ENCODE assay signal across 26 mouse cellular contexts in genomic region chr17:63935408-63935807, GRCm38 (mm10).
DNase-seq lines count a peak whose midpoint lies in the region; ATAC-seq and TF ChIP-seq lines count a peak whose summit lies in the region.
"Had no signal": no experiment of that assay in that cellular context is flagged by ENCODE, and none has a peak within 500 bp of the region (broad histone marks: within the 10 kb centered on the region; RNA-seq: fewer than 3 reads in every experiment).

No protein-coding gene starts in this region.

- peak; percentile 7; the same call in 1 of the 2 replicates for TF ChIP-seq CTCF in intestine, postnatal 0 days (IDR thresholded peaks at IDR 0.05; ENCODE audit: low read depth)
- peak; percentile 30 for TF ChIP-seq CTCF in liver, postnatal 0 days (IDR thresholded peaks at IDR 0.05; ENCODE audit: low read depth)
- TF ChIP-seq CTCF in bone marrow macrophage, adult 2 months (IDR thresholded peaks at IDR 0.05; ENCODE audit: low read depth, low read length): 0 out of 2 replicates have a peak, but pooled peaks have one; percentile 6
- TF ChIP-seq CTCF in midbrain, postnatal 0 days (IDR thresholded peaks at IDR 0.05): no peak

- no peak overlapping the region for H3K4me3 ChIP-seq in intestine, postnatal 0 days (ENCODE audit: low read depth, low read length)
- H3K4me3 ChIP-seq in intestine, embryonic 16.5 days (ENCODE audit: low read length): no peak overlapping the region
- H3K4me3 ChIP-seq in liver, postnatal 0 days (ENCODE audit: low read depth, low read length): no peak overlapping the region
- no peak overlapping the region for H3K4me3 ChIP-seq in bone marrow macrophage, adult 2 months (ENCODE audit: insufficient read depth, low read length)
- H3K4me3 ChIP-seq in midbrain, postnatal 0 days (ENCODE audit: low read depth, low read length): no peak overlapping the region
- H3K4me3 ChIP-seq: embryonic facial prominence, embryonic 12.5 days; embryonic facial prominence, embryonic 15.5 days; gastrocnemius, adult 2 months; heart, adult 2 months; heart, embryonic 10.5 days; heart, embryonic 13.5 days; hindbrain, embryonic 12.5 days; hindbrain, embryonic 15.5 days had no signal

- ATAC-seq in intestine, postnatal 0 days: no peak
- ATAC-seq in intestine, embryonic 16.5 days: no peak
- no peak for ATAC-seq in liver, postnatal 0 days
- ATAC-seq in midbrain, postnatal 0 days (ENCODE audit: low FRiP score): no peak
- ATAC-seq: CD4-positive, CD25-positive, alpha-beta regulatory T cell, adult 4 months; forebrain, embryonic 14.5 days; forebrain, postnatal 0 days; Patski had no signal

- H3K36me3 ChIP-seq in intestine, postnatal 0 days (ENCODE audit: control insufficient read depth, insufficient read depth): peaks cover 9% of the 10 kb centered on the region; the same call in 1 of the 2 replicates
- no peaks in the 10 kb centered on the region for H3K36me3 ChIP-seq in intestine, embryonic 16.5 days (ENCODE audit: control insufficient read depth, insufficient read depth, low read length)
- H3K36me3 ChIP-seq in liver, postnatal 0 days (replicated peaks; ENCODE audit: insufficient read depth, low read length): no peaks in the 10 kb centered on the region; the same call in 1 of the 2 replicates
- H3K36me3 ChIP-seq in midbrain, postnatal 0 days (ENCODE audit: insufficient read depth, low read length): peaks cover 11% of the 10 kb centered on the region; the same call in 1 of the 2 replicates

- no peak overlapping the region for H3K9ac ChIP-seq in intestine, postnatal 0 days (ENCODE audit: low read depth, low read length)
- H3K9ac ChIP-seq in intestine, embryonic 16.5 days (ENCODE audit: low read depth, low read length): no peak overlapping the region
- H3K9ac ChIP-seq in liver, postnatal 0 days (replicated peaks): no peak overlapping the region
- no peak overlapping the region for H3K9ac ChIP-seq in midbrain, postnatal 0 days (replicated peaks; ENCODE audit: low read length, poor library complexity, severe bottlenecking)
- H3K9ac ChIP-seq: embryonic facial prominence, embryonic 12.5 days; embryonic facial prominence, embryonic 15.5 days; forebrain, postnatal 0 days; heart, embryonic 13.5 days; hindbrain, embryonic 12.5 days; hindbrain, embryonic 15.5 days had no signal

- H3K27ac ChIP-seq in intestine, postnatal 0 days (ENCODE audit: low read depth, low read length): no peak overlapping the region
- no peak overlapping the region for H3K27ac ChIP-seq in intestine, embryonic 16.5 days (ENCODE audit: low read length)
- H3K27ac ChIP-seq in liver, postnatal 0 days (ENCODE audit: low read depth): no peak overlapping the region
- no peak overlapping the region for H3K27ac ChIP-seq in bone marrow macrophage, adult 2 months (ENCODE audit: insufficient read depth, low read depth, low read length)
- H3K27ac ChIP-seq in midbrain, postnatal 0 days (ENCODE audit: low read depth, low read length): no peak overlapping the region
- H3K27ac ChIP-seq: embryonic facial prominence, embryonic 12.5 days; embryonic facial prominence, embryonic 15.5 days; gastrocnemius, adult 2 months; heart, adult 2 months; heart, embryonic 10.5 days; heart, embryonic 13.5 days; hindbrain, embryonic 12.5 days; hindbrain, embryonic 15.5 days had no signal

- TF ChIP-seq EP300 in liver, postnatal 0 days (IDR thresholded peaks at IDR 0.05; ENCODE audit: low read depth): no peak

- DNase-seq in liver, postnatal 0 days: no peak
- DNase-seq in liver: no peak
- no peak for DNase-seq in midbrain, postnatal 0 days (ENCODE audit: low spot score)
- no peak for DNase-seq in heart, postnatal 14 days
- DNase-seq: adrenal gland, adult 2 months; adrenal gland, postnatal 14 days; cerebellum, adult 18-20 months; cerebellum, adult 9-11 months; cerebellum, postnatal 25 days; forebrain, postnatal 0 days; gastrocnemius, adult 2 months; gastrocnemius, postnatal 14 days; heart, adult 2 months had no signal

- no peaks in the 10 kb centered on the region for H3K4me1 ChIP-seq in intestine, postnatal 0 days (replicated peaks; ENCODE audit: control insufficient read depth, insufficient read depth, low read length)
- no peaks in the 10 kb centered on the region for H3K4me1 ChIP-seq in intestine, embryonic 16.5 days (ENCODE audit: control insufficient read depth, insufficient read depth, low read length)
- H3K4me1 ChIP-seq in liver, postnatal 0 days (ENCODE audit: insufficient read depth): peaks cover 4% of the 10 kb centered on the region; the same call in 1 of the 2 replicates
- peaks cover 20% of the 10 kb centered on the region for H3K4me1 ChIP-seq in bone marrow macrophage, adult 2 months (ENCODE audit: control insufficient read depth, insufficient read depth, low read length)
- no peaks in the 10 kb centered on the region for H3K4me1 ChIP-seq in midbrain, postnatal 0 days (ENCODE audit: insufficient read depth, low read length)
- H3K4me1 ChIP-seq: embryonic facial prominence, embryonic 12.5 days; embryonic facial prominence, embryonic 15.5 days; heart, embryonic 13.5 days; hindbrain, embryonic 12.5 days; hindbrain, embryonic 15.5 days had no signal

- H3K27me3 ChIP-seq in intestine, postnatal 0 days (replicated peaks; ENCODE audit: control insufficient read depth, insufficient read depth, low read length): no peaks in the 10 kb centered on the region
- H3K27me3 ChIP-seq in intestine, embryonic 16.5 days (replicated peaks; ENCODE audit: control insufficient read depth, insufficient read depth, low read length): no peaks in the 10 kb centered on the region
- H3K27me3 ChIP-seq in liver, postnatal 0 days (ENCODE audit: insufficient read depth, low read length): no peaks in the 10 kb centered on the region
- H3K27me3 ChIP-seq in midbrain, postnatal 0 days (ENCODE audit: insufficient read depth, low read length): no peaks in the 10 kb centered on the region
- H3K27me3 ChIP-seq: embryonic facial prominence, embryonic 12.5 days; embryonic facial prominence, embryonic 15.5 days; heart, embryonic 13.5 days; hindbrain, embryonic 12.5 days; hindbrain, embryonic 15.5 days; Patski had no signal

- H3K4me2 ChIP-seq in intestine, postnatal 0 days (replicated peaks; ENCODE audit: low read depth): no peak overlapping the region
- no peak overlapping the region for H3K4me2 ChIP-seq in intestine, embryonic 16.5 days (ENCODE audit: low read depth, low read length)
- no peak overlapping the region for H3K4me2 ChIP-seq in liver, postnatal 0 days (ENCODE audit: low read depth, low read length)
- no peak overlapping the region for H3K4me2 ChIP-seq in midbrain, postnatal 0 days (ENCODE audit: low read depth, low read length, poor library complexity, severe bottlenecking)
- H3K4me2 ChIP-seq: embryonic facial prominence, embryonic 12.5 days; embryonic facial prominence, embryonic 15.5 days; heart, embryonic 13.5 days; hindbrain, embryonic 12.5 days; hindbrain, embryonic 15.5 days had no signal

- no peaks in the 10 kb centered on the region for H3K9me3 ChIP-seq in intestine, postnatal 0 days (ENCODE audit: control insufficient read depth)
- no peaks in the 10 kb centered on the region for H3K9me3 ChIP-seq in intestine, embryonic 16.5 days (ENCODE audit: control insufficient read depth, low read length)
- H3K9me3 ChIP-seq in liver, postnatal 0 days (ENCODE audit: low read length): no peaks in the 10 kb centered on the region
- H3K9me3 ChIP-seq in midbrain, postnatal 0 days (ENCODE audit: low read length): no peaks in the 10 kb centered on the region
- H3K9me3 ChIP-seq: embryonic facial prominence, embryonic 12.5 days; embryonic facial prominence, embryonic 15.5 days; G1E; heart, embryonic 10.5 days; heart, embryonic 13.5 days; hindbrain, embryonic 12.5 days; hindbrain, embryonic 15.5 days had no signal

- TF ChIP-seq POLR2A in bone marrow macrophage, adult 2 months (IDR thresholded peaks at IDR 0.05; ENCODE audit: borderline replicate concordance, low read depth, low read length): no peak

- intact Hi-C loops in heart, postnatal 14 days (cut with DNase I): loop anchor here (10.0 kb wide), 1 partner anchor 131 kb away; no protein-coding TSS in a partner anchor

- 88% methylated on average over 2 of the region's 2 CpGs for WGBS in intestine, postnatal 0 days
- WGBS in intestine, embryonic 16.5 days: 94% methylated on average over 2 of the region's 2 CpGs
- 87% methylated on average over 2 of the region's 2 CpGs for WGBS in liver, postnatal 0 days (ENCODE audit: insufficient replicate concordance)
- WGBS in midbrain, postnatal 0 days: 91% methylated on average over 2 of the region's 2 CpGs
